Mouse (Mus musculus): ENCODE measurements around the gene Mgrn1. TPM values are rescaled to one million over a fixed set of nuclear protein-coding genes. Genes with fewer than 3 reads are reported as not detected.

Gene Mgrn1
- 28.2 and 30.4 TPM in 2 replicates for polyA plus RNA-seq (2015; fragmentation: Nextera tagmentation; extraction: Ambion mirVana)

- WGBS (ENCODE audit: insufficient replicate concordance), result under 1% methylated on average over 73 of the region's 74 CpGs
- peak within 1 kb of the TSS; percentile 84 for H3K27ac ChIP-seq (ENCODE audit: low read length)
- no peaks in the 10 kb centered on the region for H3K9me3 ChIP-seq (replicated peaks; ENCODE audit: control insufficient read depth, low read length)
- H3K27me3 ChIP-seq (ENCODE audit: control insufficient read depth, insufficient read depth, low read depth, low read length), result no peaks in the 10 kb centered on the region
- peak within 1 kb of the TSS; percentile 81 for H3K4me3 ChIP-seq (ENCODE audit: low read depth, low read length)
- H3K9ac ChIP-seq (ENCODE audit: low read depth, low read length), result peak within 1 kb of the TSS; percentile 81
- peak within 1 kb of the TSS; percentile 83 for H3K4me2 ChIP-seq (ENCODE audit: low read depth, low read length)
- peak; percentile 86 for ATAC-seq (ENCODE audit: low read depth)
- peaks cover 33% of the 10 kb centered on the region for H3K4me1 ChIP-seq (ENCODE audit: control insufficient read depth, low read depth, low read length)
- no peaks in the 10 kb centered on the region for H3K36me3 ChIP-seq (ENCODE audit: control insufficient read depth, insufficient read depth)
These were observed at the start of gene Mgrn1 for GRCm38 (mm10) chr16:4885760-4886689. TSS of gene Mgrn1 (plus strand) at chr16:4886249.

DNA sequence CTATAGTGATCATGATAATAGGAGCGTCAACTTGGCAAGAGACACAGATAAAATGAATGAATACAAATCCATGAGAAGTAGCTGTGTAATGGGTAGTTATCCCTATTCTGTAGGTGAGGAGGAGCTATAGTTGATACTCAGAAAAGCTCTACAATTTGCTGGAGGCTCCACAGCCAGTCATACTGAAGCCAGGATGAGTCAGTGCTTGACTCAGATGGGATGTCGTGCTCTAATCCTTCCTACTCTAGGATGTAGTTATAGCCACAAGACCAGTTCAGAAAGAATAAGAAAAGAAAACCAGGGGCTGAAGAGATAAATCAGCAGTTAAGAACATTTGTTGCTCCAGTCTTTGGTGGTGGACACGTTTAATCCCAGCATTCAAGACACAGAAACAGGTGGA is 48.4 kb upstream of the Mgrn1 start:
- no peak overlapping the region for H3K4me3 ChIP-seq (ENCODE audit: low read depth, low read length)
- no peaks in the 10 kb centered on the region for H3K4me1 ChIP-seq (ENCODE audit: control insufficient read depth, low read depth, low read length)
- ATAC-seq (ENCODE audit: low read depth), result no peak
- H3K9me3 ChIP-seq (replicated peaks; ENCODE audit: control insufficient read depth, low read length), result no peaks in the 10 kb centered on the region
- WGBS (ENCODE audit: insufficient replicate concordance), result 47% methylated on average over 3 of the region's 3 CpGs
- no peak overlapping the region for H3K9ac ChIP-seq (ENCODE audit: low read depth, low read length)
- no peaks in the 10 kb centered on the region for H3K27me3 ChIP-seq (ENCODE audit: control insufficient read depth, insufficient read depth, low read depth, low read length)
- H3K36me3 ChIP-seq (ENCODE audit: control insufficient read depth, insufficient read depth), result no peaks in the 10 kb centered on the region
- no peak overlapping the region for H3K27ac ChIP-seq (ENCODE audit: low read length)
- no peak overlapping the region for H3K4me2 ChIP-seq (ENCODE audit: low read depth, low read length)

DNA sequence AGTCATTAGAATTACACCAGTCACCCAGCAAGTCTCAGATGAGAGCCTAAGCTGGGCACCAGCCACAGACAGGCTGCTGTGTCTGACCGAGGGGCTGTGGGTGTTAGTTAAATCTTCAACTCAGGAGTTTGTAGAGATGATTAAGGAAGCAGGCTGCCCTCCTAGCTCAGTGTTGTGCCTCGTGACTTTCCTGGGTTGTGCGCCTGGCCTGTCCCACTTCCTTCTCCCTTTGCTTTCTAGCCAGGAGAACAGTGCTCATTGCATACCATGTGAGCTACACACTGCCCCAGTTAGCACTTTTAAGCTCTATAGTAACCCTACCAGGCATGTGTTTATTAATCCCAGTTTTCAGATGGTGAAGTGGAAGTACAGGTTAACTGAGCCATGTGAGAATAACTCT is 46.5 kb upstream of the Mgrn1 start:
- Histone ChIP-seq H3K27ac (ENCODE audit: low read length) (no peak overlapping the region), H3K4me2 (ENCODE audit: low read depth, low read length) (no peak overlapping the region), H3K4me3 (ENCODE audit: low read depth, low read length) (no peak overlapping the region), H3K27me3 (ENCODE audit: control insufficient read depth, insufficient read depth, low read depth, low read length) (no peaks in the 10 kb centered on the region), H3K9me3 (replicated peaks; ENCODE audit: control insufficient read depth, low read length) (no peaks in the 10 kb centered on the region), H3K9ac (ENCODE audit: low read depth, low read length) (no peak overlapping the region), H3K36me3 (ENCODE audit: control insufficient read depth, insufficient read depth) (no peaks in the 10 kb centered on the region), H3K4me1 (ENCODE audit: control insufficient read depth, low read depth, low read length) (no peaks in the 10 kb centered on the region)
- peak; percentile 51 for ATAC-seq (ENCODE audit: low read depth)
- WGBS (ENCODE audit: insufficient replicate concordance), result 40% methylated on average over 3 of the region's 3 CpGs

- Histone ChIP-seq H3K9ac (ENCODE audit: low read depth, low read length) (no peak overlapping the region), H3K27ac (ENCODE audit: low read length) (no peak overlapping the region), H3K4me3 (ENCODE audit: low read depth, low read length) (no peak overlapping the region), H3K9me3 (replicated peaks; ENCODE audit: control insufficient read depth, low read length) (no peaks in the 10 kb centered on the region), H3K4me2 (ENCODE audit: low read depth, low read length) (no peak overlapping the region), H3K27me3 (ENCODE audit: control insufficient read depth, insufficient read depth, low read depth, low read length) (no peaks in the 10 kb centered on the region), H3K4me1 (ENCODE audit: control insufficient read depth, low read depth, low read length) (no peaks in the 10 kb centered on the region), H3K36me3 (ENCODE audit: control insufficient read depth, insufficient read depth) (no peaks in the 10 kb centered on the region)
- WGBS (ENCODE audit: insufficient replicate concordance), result 67% methylated on average over 8 of the region's 8 CpGs
- ATAC-seq (ENCODE audit: low read depth), result no peak
These were observed 45.8 kb upstream of the Mgrn1 start for GRCm38 (mm10) chr16:4840231-4840630.

- Histone ChIP-seq H3K9ac (ENCODE audit: low read depth, low read length) (no peak overlapping the region), H3K36me3 (ENCODE audit: control insufficient read depth, insufficient read depth) (no peaks in the 10 kb centered on the region), H3K27me3 (ENCODE audit: control insufficient read depth, insufficient read depth, low read depth, low read length) (no peaks in the 10 kb centered on the region), H3K4me3 (ENCODE audit: low read depth, low read length) (no peak overlapping the region), H3K4me2 (ENCODE audit: low read depth, low read length) (no peak overlapping the region), H3K4me1 (ENCODE audit: control insufficient read depth, low read depth, low read length) (no peaks in the 10 kb centered on the region), H3K9me3 (replicated peaks; ENCODE audit: control insufficient read depth, low read length) (no peaks in the 10 kb centered on the region), H3K27ac (ENCODE audit: low read length) (no peak overlapping the region)
- ATAC-seq (ENCODE audit: low read depth), result no peak
- WGBS (ENCODE audit: insufficient replicate concordance), result 62% methylated on average over 3 of the region's 3 CpGs
These were observed 39.0 kb upstream of the Mgrn1 start for GRCm38 (mm10) chr16:4847041-4847440.

DNA sequence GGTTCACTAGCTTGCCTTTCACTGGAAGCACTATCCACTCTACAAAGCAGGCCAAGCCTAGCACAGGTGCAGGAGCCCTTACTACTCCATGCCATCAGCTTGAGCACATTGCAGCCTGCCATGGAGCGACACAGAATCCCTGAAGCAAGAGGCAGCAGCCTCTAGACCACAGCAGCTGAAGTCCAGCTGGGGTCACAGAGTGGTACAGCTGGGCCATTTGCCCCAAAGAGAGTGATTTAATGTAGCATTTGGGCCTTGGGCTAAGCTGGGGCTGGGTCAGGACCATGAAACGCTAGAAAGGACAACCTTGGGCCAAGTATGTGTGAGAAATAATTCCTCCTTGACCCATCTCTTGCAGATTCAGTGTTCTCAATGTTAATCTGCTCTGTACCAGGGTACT is 38.0 kb upstream of the Mgrn1 start:
- no peak overlapping the region for H3K4me3 ChIP-seq (ENCODE audit: low read depth, low read length)
- WGBS (ENCODE audit: insufficient replicate concordance), result 56% methylated on average over 2 of the region's 2 CpGs
- no peak overlapping the region for H3K4me2 ChIP-seq (ENCODE audit: low read depth, low read length)
- no peak overlapping the region for H3K9ac ChIP-seq (ENCODE audit: low read depth, low read length)
- H3K27me3 ChIP-seq (ENCODE audit: control insufficient read depth, insufficient read depth, low read depth, low read length), result no peaks in the 10 kb centered on the region
- ATAC-seq (ENCODE audit: low read depth), result no peak
- H3K9me3 ChIP-seq (replicated peaks; ENCODE audit: control insufficient read depth, low read length), result no peaks in the 10 kb centered on the region
- no peaks in the 10 kb centered on the region for H3K4me1 ChIP-seq (ENCODE audit: control insufficient read depth, low read depth, low read length)
- no peaks in the 10 kb centered on the region for H3K36me3 ChIP-seq (ENCODE audit: control insufficient read depth, insufficient read depth)
- no peak overlapping the region for H3K27ac ChIP-seq (ENCODE audit: low read length)

DNA sequence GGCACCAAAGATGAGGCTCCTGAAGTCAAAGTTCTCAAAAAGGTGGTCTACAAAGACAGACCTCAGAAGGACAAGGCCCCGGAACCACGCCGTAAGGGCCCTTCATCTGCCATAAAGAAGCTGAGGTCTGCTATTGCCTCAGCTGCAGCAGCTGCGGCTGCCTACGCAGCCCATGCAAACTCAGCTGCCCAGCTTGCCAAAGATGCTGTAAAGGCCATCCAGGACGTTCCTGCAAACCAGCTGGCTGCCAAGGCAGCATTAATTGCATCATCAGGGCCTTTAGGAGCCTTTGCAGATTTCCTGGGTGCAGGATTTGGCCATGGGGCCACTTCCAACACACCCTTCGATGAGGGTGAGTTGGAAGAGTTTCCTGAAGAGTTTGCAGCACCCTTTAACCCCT is 35.7 kb upstream of the Mgrn1 start:
- no peak for ATAC-seq (ENCODE audit: low read depth)
- H3K36me3 ChIP-seq (ENCODE audit: control insufficient read depth, insufficient read depth), result no peaks in the 10 kb centered on the region
- no peak overlapping the region for H3K4me3 ChIP-seq (ENCODE audit: low read depth, low read length)
- no peaks in the 10 kb centered on the region for H3K4me1 ChIP-seq (ENCODE audit: control insufficient read depth, low read depth, low read length)
- no peaks in the 10 kb centered on the region for H3K27me3 ChIP-seq (ENCODE audit: control insufficient read depth, insufficient read depth, low read depth, low read length)
- no peak overlapping the region for H3K27ac ChIP-seq (ENCODE audit: low read length)
- no peak overlapping the region for H3K4me2 ChIP-seq (ENCODE audit: low read depth, low read length)
- WGBS (ENCODE audit: insufficient replicate concordance), result 52% methylated on average over 7 of the region's 7 CpGs
- H3K9ac ChIP-seq (ENCODE audit: low read depth, low read length), result no peak overlapping the region
- H3K9me3 ChIP-seq (replicated peaks; ENCODE audit: control insufficient read depth, low read length), result no peaks in the 10 kb centered on the region

- H3K4me3 ChIP-seq (ENCODE audit: low read depth, low read length), result no peak overlapping the region
- H3K27ac ChIP-seq (ENCODE audit: low read length), result no peak overlapping the region
- no peaks in the 10 kb centered on the region for H3K9me3 ChIP-seq (replicated peaks; ENCODE audit: control insufficient read depth, low read length)
- no peaks in the 10 kb centered on the region for H3K36me3 ChIP-seq (ENCODE audit: control insufficient read depth, insufficient read depth)
- no peak overlapping the region for H3K4me2 ChIP-seq (ENCODE audit: low read depth, low read length)
- H3K9ac ChIP-seq (ENCODE audit: low read depth, low read length), result no peak overlapping the region
- WGBS (ENCODE audit: insufficient replicate concordance), result 62% methylated on average over 5 of the region's 5 CpGs
- no peaks in the 10 kb centered on the region for H3K27me3 ChIP-seq (ENCODE audit: control insufficient read depth, insufficient read depth, low read depth, low read length)
- H3K4me1 ChIP-seq (ENCODE audit: control insufficient read depth, low read depth, low read length), result no peaks in the 10 kb centered on the region
- no peak for ATAC-seq (ENCODE audit: low read depth)
These were observed 35.0 kb upstream of the Mgrn1 start for GRCm38 (mm10) chr16:4850938-4851628.
